In genomic region chr10:121692944-121693579, GRCm38 (mm10) we compare ENCODE assay signal across 7 mouse cellular contexts. TPM values are rescaled to one million over a fixed set of nuclear protein-coding genes. Genes with fewer than 3 reads are reported as not detected.
DNase-seq lines count a peak whose midpoint lies in the region; ATAC-seq and TF ChIP-seq lines count a peak whose summit lies in the region.

No protein-coding gene starts in this region.

- no peaks in the 10 kb centered on the region for H3K9me3 ChIP-seq in intestine, postnatal 0 days (ENCODE audit: control insufficient read depth)

- H3K36me3 ChIP-seq in intestine, postnatal 0 days (ENCODE audit: control insufficient read depth, insufficient read depth): no peaks in the 10 kb centered on the region
- H3K36me3 ChIP-seq in macrophage (ENCODE audit: inconsistent target): no peaks in the 10 kb centered on the region

- 25% methylated on average over 18 of the region's 18 CpGs for WGBS in intestine, postnatal 0 days
- WGBS in macrophage (ENCODE audit: missing documents): 33% methylated on average over 18 of the region's 18 CpGs

- no peaks in the 10 kb centered on the region for H3K79me2 ChIP-seq in macrophage (ENCODE audit: inconsistent target)

- peak overlapping the region; percentile 31 for H3K4me3 ChIP-seq in intestine, postnatal 0 days (ENCODE audit: low read depth, low read length)
- H3K4me3 ChIP-seq in macrophage (ENCODE audit: inconsistent target): peak overlapping the region; percentile 17; the same call in 1 of the 2 replicates

- H3K27me3 ChIP-seq in intestine, postnatal 0 days (replicated peaks; ENCODE audit: control insufficient read depth, insufficient read depth, low read length): no peaks in the 10 kb centered on the region

- H3K4me2 ChIP-seq in intestine, postnatal 0 days (replicated peaks; ENCODE audit: low read depth): peak overlapping the region; percentile 58

- no peaks in the 10 kb centered on the region for H3K4me1 ChIP-seq in intestine, postnatal 0 days (replicated peaks; ENCODE audit: control insufficient read depth, insufficient read depth, low read length)

- DNase-seq in WW6 (ENCODE audit: low read depth, low spot score) (peak; percentile 29), adipocyte (ENCODE audit: low spot score) (no peak)
- DNase-seq in embryo, embryonic 10 days (ENCODE audit: low spot score): peak; percentile 15
- no peak for DNase-seq in layer of hippocampus, adult 11-12 months (ENCODE audit: low spot score)

- TF ChIP-seq CTCF in intestine, postnatal 0 days (IDR thresholded peaks at IDR 0.05; ENCODE audit: low read depth): no peak

- H3K9ac ChIP-seq in intestine, postnatal 0 days (ENCODE audit: low read depth, low read length): no peak overlapping the region

- peak; percentile 64 for ATAC-seq in intestine, postnatal 0 days
- ATAC-seq in monocyte, adult 5-6 weeks (replicated peaks; ENCODE audit: insufficient number of reproducible peaks, low FRiP score, low TSS enrichment, poor library complexity, severe bottlenecking): no peak

- H3K27ac ChIP-seq in intestine, postnatal 0 days (ENCODE audit: low read depth, low read length): no peak overlapping the region
- 0 out of 2 replicates have a peak overlapping the region, but pooled peaks have one; percentile 4 for H3K27ac ChIP-seq in macrophage

RNA-seq across cellular contexts. Expression of gene BC048403, which starts 46.7 kb away (rescaled TPM):
- 2.4 and 2.5 TPM in 2 replicates for polyA plus RNA-seq in intestine, postnatal 0 days (2015; fragmentation: Nextera tagmentation; extraction: Ambion mirVana)
- 1 to 10 TPM; 1.6 to 8.5 (median 4.8) TPM for total RNA-seq in macrophage (2018; cell fraction: chromatin; rRNA removed)
- 1 to 10 TPM; 2.1 to 8.6 (median 7.1) TPM for total RNA-seq in macrophage (2018; cell fraction: cytosol; rRNA removed)
- total RNA-seq in macrophage (2018; cell fraction: nucleus; rRNA removed): 10 to 100 TPM in 4 of 26 experiments, 1 to 10 TPM in 22; 2.4 to 12.0 (median 6.7) TPM
- polyA plus RNA-seq in macrophage (2018): 4.3 to 8.8 TPM (median 8.1 TPM) in 3 replicates
- total RNA-seq in monocyte, adult 5-6 weeks (2017): 2.6 to 4.1 TPM (median 2.8 TPM) in 3 replicates

RNA-seq across cellular contexts. Expression of gene D930020B18Rik, which starts 51.7 kb away (rescaled TPM):
- 0.05 and 0.12 TPM in 2 replicates for polyA plus RNA-seq in intestine, postnatal 0 days (2015; fragmentation: Nextera tagmentation; extraction: Ambion mirVana)
- total RNA-seq in macrophage (2018; cell fraction: chromatin; rRNA removed): not detected
- not detected for total RNA-seq in macrophage (2018; cell fraction: cytosol; rRNA removed)
- not detected for total RNA-seq in macrophage (2018; cell fraction: nucleus; rRNA removed)
- polyA plus RNA-seq in macrophage (2018): not detected in 3 replicates
- total RNA-seq in monocyte, adult 5-6 weeks (2017): not detected in 3 replicates

Comparison
In these comparisons a context has a peak if more than half of its experiments do, and no peak if none do; other contexts are left out.
1. DNase-seq: peak in WW6 (single experiment) and embryo, embryonic 10 days (single experiment); none in layer of hippocampus, adult 11-12 months (single experiment) and adipocyte (single experiment).